Mouse (Mus musculus) ovary, adult 2 months (tissue): Measurements from ENCODE around the gene Gm1553. TPM values are rescaled to one million over a fixed set of nuclear protein-coding genes. Genes with fewer than 3 reads are reported as not detected.

Source experiments
- polyA plus RNA-seq: library from polyadenylated mRNA; depleted of rRNA; stranded (reverse); fragments of >200 nt; gene quantifications from 2 replicates; pipeline ENCODE4 v1.2.3, GENCODE M21; 2012; rRNA removed

The Gm1553 gene
- not detected in 2 replicates for polyA plus RNA-seq

DNA sequence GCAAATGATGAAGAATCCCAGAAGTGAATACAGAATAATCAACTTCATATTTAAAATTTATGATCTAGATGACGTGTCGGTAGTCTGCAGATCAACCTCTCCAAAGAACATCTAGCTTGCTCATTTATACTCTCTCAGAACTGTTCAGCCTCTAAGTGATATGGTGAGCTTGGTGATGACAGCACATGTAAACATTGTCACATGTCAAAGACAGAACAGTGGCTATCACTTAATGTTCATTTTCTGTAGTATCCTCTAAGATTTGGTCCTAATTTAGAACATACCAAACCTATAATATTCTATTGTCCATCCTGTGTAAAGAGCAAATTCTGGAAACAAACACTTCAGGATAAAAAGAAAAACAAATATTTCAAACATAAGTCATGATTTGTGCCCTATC, at the start of gene Gm1553:
Gm1553 (minus strand) TSS at position 101 of the 400 bp plus-strand sequence.

Other genes with a start within 250 kb of the Gm1553 start
- not detected in 2 replicates for gene 4932415D10Rik, start 176.0 kb downstream of the Gm1553 start, polyA plus RNA-seq
- gene Gm4924, start 138.4 kb downstream of the Gm1553 start, polyA plus RNA-seq = 0.24 and 0.63 TPM in 2 replicates
- gene 1190007I07Rik, start 130.6 kb upstream of the Gm1553 start, polyA plus RNA-seq = 51.2 and 64.9 TPM in 2 replicates
- 23.0 and 23.7 TPM in 2 replicates for gene Tdg, start 137.2 kb upstream of the Gm1553 start, polyA plus RNA-seq
- gene Glt8d2, start 198.0 kb upstream of the Gm1553 start, polyA plus RNA-seq = 1.2 and 2.5 TPM in 2 replicates
- gene Hcfc2, start 203.5 kb upstream of the Gm1553 start, polyA plus RNA-seq = 8.6 and 9.6 TPM in 2 replicates